Mouse (Mus musculus) liver, embryonic 18 days (tissue): ENCODE data around the gene Heg1. TPM values are rescaled to one million over a fixed set of nuclear protein-coding genes. Genes with fewer than 3 reads are reported as not detected.

Source experiments
- polyA plus RNA-seq: library from polyadenylated mRNA; depleted of rRNA; stranded (reverse); fragments of >200 nt; gene quantifications from 2 replicates; pipeline ENCODE4 v1.2.3, GENCODE M21; 2012; rRNA removed

Gene Heg1
- polyA plus RNA-seq, result 3.8 and 4.0 TPM in 2 replicates

GRCm38 (mm10) chr16:33684162-33684702 is at the start of gene Heg1:
Gene Heg1, plus strand, starts transcription at chr16:33684370.

DNA sequence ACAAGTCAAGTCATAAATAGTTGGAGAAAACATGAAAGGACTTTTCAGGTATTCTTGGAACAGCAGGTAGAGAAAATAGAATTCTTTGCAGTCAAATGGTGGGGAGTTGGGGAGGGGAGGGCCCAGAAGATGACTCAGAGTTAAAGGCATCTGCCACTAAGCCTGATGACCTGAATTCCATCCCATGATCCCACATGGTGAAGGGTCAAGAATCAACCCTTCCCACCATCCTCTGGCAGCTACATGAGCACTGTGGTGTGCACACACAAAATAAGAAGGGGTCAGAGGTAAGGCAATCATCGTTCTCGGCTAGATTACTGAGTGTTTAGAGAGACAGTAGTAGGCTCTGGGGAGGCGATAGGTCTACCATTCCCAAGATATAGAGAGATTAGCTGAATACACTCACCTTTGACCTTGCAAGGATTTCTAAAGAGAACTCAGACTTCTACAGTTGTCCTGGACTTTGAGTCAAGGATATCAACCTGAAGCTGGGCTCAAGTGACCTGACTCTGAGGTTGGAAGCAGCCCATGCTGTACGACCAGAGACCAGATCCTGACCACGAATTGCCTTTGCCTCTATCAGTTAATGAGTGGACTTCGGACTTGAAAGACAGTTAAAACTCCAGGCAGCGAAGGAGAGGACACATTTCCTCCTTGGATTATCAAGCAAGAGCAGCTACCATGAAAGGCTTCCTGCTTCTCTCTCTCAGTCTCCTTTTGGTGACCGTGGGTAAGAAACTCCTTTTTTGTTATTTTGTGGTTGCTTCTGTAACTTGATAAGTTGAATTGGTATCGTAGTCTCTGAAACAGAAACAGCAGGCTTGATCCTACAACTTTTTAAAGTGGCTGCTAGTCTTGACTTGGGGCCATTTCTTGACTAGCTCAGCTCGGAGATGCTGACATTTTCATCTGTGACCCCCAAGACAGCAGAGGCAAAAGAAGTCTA is 109.9 kb downstream of the Heg1 start, which contains the start of gene Muc13:
TSS of gene Muc13 (plus strand) at position 192 of the 946 bp plus-strand sequence.

Other genes starting within 250 kb of the Heg1 start
- 0.09 and 0.11 TPM in 2 replicates for gene Slc12a8, start 167.0 kb upstream of the Heg1 start, polyA plus RNA-seq
- gene Muc13, start 109.7 kb downstream of the Heg1 start, polyA plus RNA-seq, result 1.4 and 1.6 TPM in 2 replicates
- 25.9 and 26.9 TPM in 2 replicates for gene Itgb5, start 145.3 kb downstream of the Heg1 start, polyA plus RNA-seq